Mouse (Mus musculus) CH12.LX (cell line): ENCODE measurements around the gene Mpp2.

ENCODE experiments used
- CHD2 ChIP-seq: IDR thresholded peaks from 2 replicates; pipeline ENCODE4 v1.6.1; 2011; ENCODE audit warnings: low read length, improper control_type of control experiment
- CTCF ChIP-seq, 2 experiments: IDR thresholded peaks in 1 of 2; conservative IDR thresholded peaks in 1 of 2; 2 replicates each; pipeline ENCODE4 v1.5.1; 2011 to 2012; ENCODE audit warnings: low read depth in 2 of 2, low read length in 2 of 2, improper control_type of control experiment in 1 of 2, inconsistent platforms in 1 of 2, mild to moderate bottlenecking in 1 of 2, moderate library complexity in 1 of 2
- ELF1 ChIP-seq: IDR thresholded peaks from 2 replicates; pipeline ENCODE4 v1.6.1; 2014; ENCODE audit warnings: low read depth, mild to moderate bottlenecking, inconsistent platforms, low read length, improper control_type of control experiment
- GABPA ChIP-seq: IDR thresholded peaks from 2 replicates; pipeline ENCODE4 v1.6.1; 2012; ENCODE audit warnings: low read depth, low read length, improper control_type of control experiment, inconsistent platforms; ENCODE audit not compliant: insufficient replicate concordance
- MXI1 ChIP-seq: IDR thresholded peaks from 2 replicates; pipeline ENCODE4 v1.6.1; 2011; ENCODE audit warnings: mild to moderate bottlenecking, low read depth, low read length, improper control_type of control experiment
- POLR2A ChIP-seq: IDR thresholded peaks from 2 replicates; pipeline ENCODE4 v1.6.1; 2011; ENCODE audit warnings: low read depth, mild to moderate bottlenecking, improper control_type of control experiment, low read length
- POLR2AphosphoS2 ChIP-seq: IDR thresholded peaks from 2 replicates; pipeline ENCODE4 v1.6.1; 2011; ENCODE audit warnings: low read depth, low read length, improper control_type of control experiment
- RAD21 ChIP-seq: IDR thresholded peaks from 2 replicates; pipeline ENCODE4 v1.6.1; 2011; ENCODE audit warnings: low read depth, mild to moderate bottlenecking, low read length, improper control_type of control experiment, moderate library complexity
- SMC3 ChIP-seq: IDR thresholded peaks from 2 replicates; pipeline ENCODE4 v1.6.1; 2011; ENCODE audit warnings: low read depth, low read length, improper control_type of control experiment

GRCm38 (mm10) chr11:102035456-102035960 is 52.8 kb downstream of the Mpp2 start:
- no peak for TF ChIP-seq MXI1
- TF ChIP-seq POLR2A: no peak
- TF ChIP-seq GABPA: no peak
- no peak for TF ChIP-seq ELF1
- TF ChIP-seq SMC3: no peak
- TF ChIP-seq RAD21: no peak
- TF ChIP-seq CHD2: no peak
- TF ChIP-seq CTCF (conservative IDR thresholded peaks at IDR 0.05 in 1 of 2, IDR thresholded peaks at IDR 0.05 in 1 of 2; ENCODE audit: low read depth in 2 of 2, low read length in 2 of 2): no peak
- TF ChIP-seq POLR2AphosphoS2: no peak
